Mouse (Mus musculus): Measurements from ENCODE around the gene Lpar3. TPM values are rescaled to one million over a fixed set of nuclear protein-coding genes. Genes with fewer than 3 reads are reported as not detected.

Gene Lpar3
- total and polyA plus RNA-seq, 2 experiments from 2014 or later, result 0.43 to 0.92 TPM

GRCm38 (mm10) chr3:146196780-146197743 is 23.7 kb upstream of the Lpar3 start:
- Histone ChIP-seq H3K27ac (ENCODE audit: low read depth, low read length) (no peak overlapping the region; the same call in 1 of the 2 replicates), H3K9ac (no peak overlapping the region), H3K9me3 (ENCODE audit: low read length) (no peaks in the 10 kb centered on the region), H3K4me3 (ENCODE audit: low read depth, low read length) (no peak overlapping the region), H3K36me3 (ENCODE audit: insufficient read depth) (no peaks in the 10 kb centered on the region), H3K4me1 (ENCODE audit: insufficient read depth) (no peaks in the 10 kb centered on the region), H3K4me2 (ENCODE audit: low read depth) (no peak overlapping the region), H3K27me3 (ENCODE audit: insufficient read depth, low read length) (no peaks in the 10 kb centered on the region)
- ATAC-seq (no peak), DNase-seq (no peak)
- TF ChIP-seq CTCF (IDR thresholded peaks at IDR 0.05; ENCODE audit: low read depth), result no peak
- 85% methylated on average over 17 of the region's 17 CpGs for WGBS

DNA sequence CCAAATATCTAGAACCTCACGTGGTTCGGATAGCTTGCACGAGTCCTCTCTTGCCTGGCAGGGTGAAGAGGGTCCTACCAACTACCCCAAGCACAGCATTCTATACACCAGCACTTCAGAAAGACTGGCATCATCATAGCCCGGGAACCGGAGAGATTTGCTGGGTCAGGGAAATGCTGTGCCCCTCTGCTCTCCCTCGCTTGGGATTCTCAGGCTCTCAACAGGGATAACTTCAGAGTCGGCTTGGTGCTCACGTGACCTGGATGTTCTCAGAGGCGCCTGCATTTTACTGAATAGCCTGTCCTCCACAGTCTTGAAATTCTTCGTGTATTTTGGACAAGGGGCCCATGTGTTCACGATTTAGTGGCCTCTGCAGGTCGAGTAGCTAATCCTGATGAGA is 23.0 kb upstream of the Lpar3 start:
- no peak for DNase-seq

DNA sequence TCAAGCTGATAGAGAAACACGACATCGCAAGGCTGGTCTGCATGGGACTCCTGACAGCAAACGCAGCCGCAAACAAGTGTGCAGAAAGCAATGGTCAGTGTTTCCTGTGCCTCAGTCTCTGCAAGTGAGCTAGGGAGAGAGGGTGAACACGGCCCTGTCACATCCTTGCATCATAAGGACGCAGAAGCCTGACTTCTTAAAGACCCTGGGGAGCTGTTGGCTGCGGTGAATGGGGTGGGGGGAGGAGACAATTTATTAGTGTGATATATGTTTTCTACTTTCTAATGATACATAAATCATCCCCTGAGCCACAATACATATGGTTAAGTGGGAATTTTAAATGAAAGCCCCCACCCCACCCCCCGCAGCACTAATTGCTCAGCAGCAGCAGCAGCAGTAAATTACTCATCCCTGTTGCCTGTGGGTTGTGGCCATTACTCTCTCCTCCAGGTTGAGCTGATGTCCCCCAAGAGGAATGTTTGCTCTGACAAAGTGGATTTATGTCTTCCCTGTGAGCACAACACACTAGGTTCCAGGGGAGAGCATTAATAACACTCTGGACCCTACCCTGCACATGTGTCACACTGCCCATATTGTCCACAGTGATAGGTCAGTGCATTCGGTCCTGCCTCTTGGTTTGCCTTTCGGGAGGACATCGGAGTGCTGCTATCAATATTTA is 21.8 kb upstream of the Lpar3 start:
- Histone ChIP-seq H3K27me3 (ENCODE audit: insufficient read depth, low read length) (no peaks in the 10 kb centered on the region), H3K36me3 (ENCODE audit: insufficient read depth) (no peaks in the 10 kb centered on the region), H3K9ac (no peak overlapping the region), H3K9me3 (ENCODE audit: low read length) (no peaks in the 10 kb centered on the region), H3K4me3 (ENCODE audit: low read depth, low read length) (no peak overlapping the region), H3K27ac (ENCODE audit: low read depth, low read length) (no peak overlapping the region), H3K4me1 (ENCODE audit: insufficient read depth) (no peaks in the 10 kb centered on the region), H3K4me2 (ENCODE audit: low read depth) (no peak overlapping the region)
- ATAC-seq (no peak), DNase-seq (no peak)
- TF ChIP-seq CTCF (IDR thresholded peaks at IDR 0.05; ENCODE audit: low read depth), result no peak
- WGBS, result 82% methylated on average over 11 of the region's 11 CpGs

More for the DNA sequence above, 23.0 kb upstream of the Lpar3 start:
- no peaks in the 10 kb centered on the region for H3K27me3 ChIP-seq (ENCODE audit: insufficient read depth, low read length)
- H3K27ac ChIP-seq (ENCODE audit: low read depth, low read length), result no peak overlapping the region
- TF ChIP-seq CTCF (IDR thresholded peaks at IDR 0.05; ENCODE audit: low read depth), result no peak
- H3K4me2 ChIP-seq (ENCODE audit: low read depth), result no peak overlapping the region
- no peak for ATAC-seq
- WGBS, result 91% methylated on average over 12 of the region's 12 CpGs
- H3K9me3 ChIP-seq (ENCODE audit: low read length), result no peaks in the 10 kb centered on the region
- H3K4me3 ChIP-seq (ENCODE audit: low read depth, low read length), result no peak overlapping the region
- H3K36me3 ChIP-seq (ENCODE audit: insufficient read depth), result no peaks in the 10 kb centered on the region
- H3K9ac ChIP-seq, result no peak overlapping the region
- H3K4me1 ChIP-seq (ENCODE audit: insufficient read depth), result no peaks in the 10 kb centered on the region

GRCm38 (mm10) chr3:146199486-146199885 is 21.3 kb upstream of the Lpar3 start:
- Histone ChIP-seq H3K27me3 (ENCODE audit: insufficient read depth, low read length) (no peaks in the 10 kb centered on the region), H3K27ac (ENCODE audit: low read depth, low read length) (no peak overlapping the region), H3K4me3 (ENCODE audit: low read depth, low read length) (no peak overlapping the region), H3K9ac (no peak overlapping the region), H3K4me2 (ENCODE audit: low read depth) (no peak overlapping the region), H3K4me1 (ENCODE audit: insufficient read depth) (no peaks in the 10 kb centered on the region), H3K36me3 (ENCODE audit: insufficient read depth) (no peaks in the 10 kb centered on the region), H3K9me3 (ENCODE audit: low read length) (no peaks in the 10 kb centered on the region)
- 82% methylated on average over 3 of the region's 3 CpGs for WGBS
- DNase-seq (no peak), ATAC-seq (no peak)
- TF ChIP-seq CTCF (IDR thresholded peaks at IDR 0.05; ENCODE audit: low read depth), result no peak

DNA sequence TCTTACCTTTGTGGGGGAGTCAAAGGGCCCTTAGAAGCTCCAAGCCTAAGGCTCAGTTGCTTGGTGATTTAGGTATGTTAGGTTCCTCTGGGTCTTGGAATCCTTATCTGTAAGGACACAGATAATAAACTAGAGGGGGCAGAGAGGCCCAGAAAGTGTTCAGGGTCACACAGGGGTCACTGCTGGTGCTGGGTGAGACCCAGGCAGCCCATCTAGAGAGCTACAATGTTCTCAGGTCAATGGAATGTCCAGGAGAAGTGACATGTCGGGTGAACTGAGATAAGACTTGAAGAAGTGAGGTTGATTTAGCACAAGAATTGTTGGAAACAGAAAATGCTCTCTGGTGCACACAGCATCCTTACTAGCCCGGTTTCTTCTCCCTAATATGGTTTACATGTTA is 16.4 kb upstream of the Lpar3 start:
- H3K9ac ChIP-seq, result no peak overlapping the region
- H3K9me3 ChIP-seq (ENCODE audit: low read length), result no peaks in the 10 kb centered on the region
- no peaks in the 10 kb centered on the region for H3K36me3 ChIP-seq (ENCODE audit: insufficient read depth)
- DNase-seq (no peak), ATAC-seq (no peak)
- TF ChIP-seq CTCF (IDR thresholded peaks at IDR 0.05; ENCODE audit: low read depth), result no peak
- H3K4me2 ChIP-seq (ENCODE audit: low read depth), result no peak overlapping the region
- H3K27ac ChIP-seq (ENCODE audit: low read depth, low read length), result no peak overlapping the region
- H3K4me1 ChIP-seq (ENCODE audit: insufficient read depth), result no peaks in the 10 kb centered on the region
- H3K27me3 ChIP-seq (ENCODE audit: insufficient read depth, low read length), result peaks cover 3% of the 10 kb centered on the region; the same call in 1 of the 2 replicates
- no peak overlapping the region for H3K4me3 ChIP-seq (ENCODE audit: low read depth, low read length)
- WGBS, result 85% methylated on average over 2 of the region's 2 CpGs

DNA sequence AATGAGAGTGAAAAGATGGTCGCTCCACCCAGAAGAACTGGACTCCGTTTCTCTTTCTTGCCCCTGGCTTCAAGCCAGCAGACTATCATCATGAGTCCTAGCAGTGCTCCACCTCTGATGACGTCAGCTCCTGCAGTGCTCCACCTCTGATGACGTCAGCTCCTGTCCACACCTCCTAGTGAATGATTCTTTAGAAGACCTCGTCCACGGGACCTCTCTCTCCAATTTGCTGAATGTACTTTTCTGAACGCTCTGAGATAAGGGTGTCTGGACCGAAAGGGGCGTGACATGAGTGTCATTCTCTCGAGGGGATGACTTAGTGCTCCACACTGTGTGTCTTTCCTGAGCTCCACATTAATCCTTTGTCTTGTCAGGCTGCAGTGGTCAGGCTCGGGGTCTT is 15.5 kb upstream of the Lpar3 start:
- ATAC-seq, result no peak

DNA sequence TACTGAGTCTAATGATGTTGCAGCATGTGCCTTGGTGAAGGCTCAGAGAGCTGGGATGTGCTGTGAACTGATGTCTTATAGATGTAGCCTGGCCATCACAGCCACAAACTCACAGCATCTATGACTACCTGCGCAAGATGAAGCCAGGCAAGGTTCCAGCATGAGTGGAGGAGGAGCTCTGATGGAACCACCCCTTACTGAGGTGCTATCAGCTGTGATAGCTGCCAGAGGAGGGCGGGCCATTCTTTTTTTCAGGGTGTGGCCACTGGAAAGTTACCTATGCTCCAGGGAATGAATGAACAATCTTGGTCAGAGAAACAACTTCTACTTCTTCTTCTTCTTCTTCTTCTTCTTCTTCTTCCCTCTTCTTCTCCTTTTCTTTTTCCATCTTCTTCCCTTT is 14.1 kb upstream of the Lpar3 start:
- WGBS, result 77% methylated on average over 2 of the region's 2 CpGs
- no peak for TF ChIP-seq CTCF (IDR thresholded peaks at IDR 0.05; ENCODE audit: low read depth)
- Histone ChIP-seq H3K36me3 (ENCODE audit: insufficient read depth) (no peaks in the 10 kb centered on the region), H3K27me3 (ENCODE audit: insufficient read depth, low read length) (peaks cover 3% of the 10 kb centered on the region; the same call in 1 of the 2 replicates), H3K27ac (ENCODE audit: low read depth, low read length) (no peak overlapping the region), H3K4me2 (ENCODE audit: low read depth) (no peak overlapping the region), H3K9ac (no peak overlapping the region), H3K9me3 (ENCODE audit: low read length) (no peaks in the 10 kb centered on the region), H3K4me3 (ENCODE audit: low read depth, low read length) (no peak overlapping the region), H3K4me1 (ENCODE audit: insufficient read depth) (no peaks in the 10 kb centered on the region)
- no peak for DNase-seq
- ATAC-seq, result no peak

More for the DNA sequence above, 15.5 kb upstream of the Lpar3 start:
- no peak overlapping the region for H3K4me3 ChIP-seq (ENCODE audit: low read depth, low read length)
- WGBS, result 81% methylated on average over 11 of the region's 11 CpGs
- no peak overlapping the region for H3K9ac ChIP-seq
- H3K27me3 ChIP-seq (ENCODE audit: insufficient read depth, low read length), result peaks cover 3% of the 10 kb centered on the region; the same call in 1 of the 2 replicates
- H3K4me2 ChIP-seq (ENCODE audit: low read depth), result no peak overlapping the region
- H3K9me3 ChIP-seq (ENCODE audit: low read length), result no peaks in the 10 kb centered on the region
- TF ChIP-seq CTCF (IDR thresholded peaks at IDR 0.05; ENCODE audit: low read depth), result no peak
- no peaks in the 10 kb centered on the region for H3K36me3 ChIP-seq (ENCODE audit: insufficient read depth)
- no peak overlapping the region for H3K27ac ChIP-seq (ENCODE audit: low read depth, low read length)
- no peak for DNase-seq
- no peaks in the 10 kb centered on the region for H3K4me1 ChIP-seq (ENCODE audit: insufficient read depth)

Measured in forebrain, postnatal 0 days (tissue).